Mouse (Mus musculus) spleen, postnatal 10 days (tissue): Measurements from ENCODE around the gene Kri1.
"Not testable (repeated sequence)": the region's sequence is repeated elsewhere in the genome, so short reads cannot be mapped to it uniquely, and the experiment has no call there.

ENCODE experiments used
- DNase-seq, 2 experiments: peaks; one replicate each; pipeline ENCODE4 v3.0.0; 2021 to 2022; ENCODE audit warnings: low spot score in 2 of 2

The Kri1 gene

DNA sequence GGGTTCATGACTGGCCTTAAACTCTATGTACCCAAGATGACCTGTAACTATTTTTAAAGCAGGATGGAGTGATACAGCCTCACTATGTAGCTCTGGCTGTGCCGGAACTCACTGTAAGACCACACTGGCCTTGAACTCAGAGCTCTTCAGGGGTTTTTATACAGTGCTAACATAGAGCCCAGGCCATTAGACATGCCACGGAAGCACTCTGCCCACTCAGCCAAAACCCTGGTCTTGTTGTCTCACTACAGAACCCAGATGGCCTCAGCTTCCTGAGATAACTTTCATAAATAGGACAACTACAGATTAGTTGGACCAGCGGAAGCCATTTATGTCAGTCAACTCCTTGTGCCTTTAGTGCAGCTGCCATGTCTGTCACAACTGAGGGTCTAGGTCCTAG is 13.4 kb downstream of the Kri1 start:
- no peak for DNase-seq

DNA sequence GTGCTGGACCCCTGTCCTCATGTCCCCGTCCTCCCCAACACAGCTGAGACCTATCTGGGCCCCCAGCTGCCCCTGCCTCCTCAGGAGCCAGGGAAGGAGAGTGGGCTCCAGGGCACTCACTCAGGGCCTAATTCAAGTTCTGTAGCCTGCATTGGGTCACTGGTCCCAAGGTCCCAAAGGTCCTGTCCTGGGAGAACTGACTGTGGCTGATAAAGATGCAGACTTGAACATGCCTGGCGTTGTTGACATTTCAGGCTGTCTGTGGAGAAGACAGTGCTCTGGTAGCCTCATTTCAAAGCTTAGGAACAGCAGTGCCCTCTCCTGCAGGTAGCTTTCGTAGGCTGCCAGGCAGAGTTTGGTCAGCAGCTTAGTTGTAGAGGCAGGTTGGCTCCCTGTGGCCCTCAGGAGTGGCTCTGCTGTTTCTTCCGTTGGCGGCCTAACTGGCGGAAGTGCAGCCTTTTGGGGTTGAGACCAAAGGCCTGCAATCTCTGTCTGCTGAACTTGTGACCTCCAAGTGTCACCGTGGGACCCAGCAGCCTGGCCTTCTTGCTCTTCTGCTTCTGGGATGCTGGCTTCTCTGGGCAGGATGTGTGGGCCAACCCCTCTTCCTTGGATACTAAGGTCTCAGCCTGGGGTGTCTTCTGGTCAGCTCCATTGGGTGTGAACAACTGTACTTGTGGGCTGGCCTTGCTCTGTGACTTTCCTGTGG is 14.1 kb downstream of the Kri1 start:
- DNase-seq, result no peak

- no peak for DNase-seq
Observed at GRCm38 (mm10) chr9:21273094-21273493, 14.7 kb downstream of the Kri1 start.

GRCm38 (mm10) chr9:21272391-21272790 is 15.4 kb downstream of the Kri1 start:
- DNase-seq, result no peak

DNA sequence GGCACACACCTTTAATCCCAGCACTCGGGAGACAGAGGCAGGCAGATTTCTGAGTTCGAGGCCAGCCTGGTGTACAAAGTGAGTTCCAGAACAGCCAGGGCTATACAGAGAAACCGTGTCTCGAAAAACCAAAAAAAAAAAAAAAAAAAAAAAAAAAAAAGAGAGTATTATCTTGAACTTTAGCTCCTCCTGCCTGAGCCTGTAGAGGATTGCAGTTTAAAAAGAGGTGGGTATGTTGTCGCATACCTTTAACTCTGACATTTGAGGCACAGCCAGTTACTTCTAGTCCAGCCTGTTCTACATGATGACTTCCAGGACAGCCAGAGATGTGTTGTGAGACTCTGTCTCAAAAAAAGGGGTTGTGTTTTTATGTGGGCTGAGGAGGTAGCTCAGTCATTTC is 18.2 kb downstream of the Kri1 start:
- not testable (repeated sequence) for DNase-seq

DNA sequence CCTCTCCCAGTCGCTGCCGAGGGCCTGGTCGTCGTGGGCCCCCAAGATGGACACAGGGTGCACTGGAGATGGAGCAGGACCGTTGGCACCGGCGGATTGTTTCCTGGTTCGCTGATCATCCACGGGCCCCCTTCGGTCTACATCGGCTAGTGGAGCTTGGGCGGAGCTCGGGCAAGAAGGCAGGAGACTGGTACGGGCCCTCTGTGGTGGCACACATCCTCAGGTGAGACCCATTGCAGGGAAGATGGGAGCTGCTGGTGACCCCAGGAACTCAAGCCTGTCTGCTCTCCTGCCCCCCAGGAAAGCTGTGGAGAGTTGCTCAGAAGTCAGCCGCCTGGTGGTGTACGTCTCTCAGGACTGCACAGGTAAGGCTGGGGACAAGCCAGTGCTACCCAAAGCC is 19.5 kb downstream of the Kri1 start:
- no peak for DNase-seq

DNA sequence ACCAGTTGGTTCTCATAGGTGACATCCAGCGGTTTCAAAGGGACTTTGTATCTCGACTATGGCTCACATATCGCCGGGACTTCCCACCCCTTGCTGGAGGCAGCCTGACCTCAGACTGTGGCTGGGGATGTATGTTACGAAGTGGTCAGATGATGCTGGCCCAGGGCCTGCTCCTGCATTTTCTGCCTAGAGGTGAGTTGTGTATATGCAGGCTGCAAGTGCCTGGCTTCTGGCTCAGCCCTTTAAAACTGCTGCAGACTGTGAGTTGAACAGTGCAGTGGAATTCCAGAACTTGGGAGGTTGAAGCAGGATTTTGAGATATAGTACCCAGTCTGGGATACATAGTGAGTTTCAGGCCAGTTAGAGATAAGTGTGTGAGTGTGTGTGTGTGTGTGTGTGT is 20.9 kb downstream of the Kri1 start:
- no peak for DNase-seq

GRCm38 (mm10) chr9:21265611-21266010 is 22.2 kb downstream of the Kri1 start:
- DNase-seq, result peak in 1 of 2 experiments; percentile 43

GRCm38 (mm10) chr9:21265000-21265561 is 22.7 kb downstream of the Kri1 start, which contains the start of gene Atg4d:
Atg4d (plus strand) TSS chr9:21265293.
- peak; percentile 95 to 100 for DNase-seq

DNA sequence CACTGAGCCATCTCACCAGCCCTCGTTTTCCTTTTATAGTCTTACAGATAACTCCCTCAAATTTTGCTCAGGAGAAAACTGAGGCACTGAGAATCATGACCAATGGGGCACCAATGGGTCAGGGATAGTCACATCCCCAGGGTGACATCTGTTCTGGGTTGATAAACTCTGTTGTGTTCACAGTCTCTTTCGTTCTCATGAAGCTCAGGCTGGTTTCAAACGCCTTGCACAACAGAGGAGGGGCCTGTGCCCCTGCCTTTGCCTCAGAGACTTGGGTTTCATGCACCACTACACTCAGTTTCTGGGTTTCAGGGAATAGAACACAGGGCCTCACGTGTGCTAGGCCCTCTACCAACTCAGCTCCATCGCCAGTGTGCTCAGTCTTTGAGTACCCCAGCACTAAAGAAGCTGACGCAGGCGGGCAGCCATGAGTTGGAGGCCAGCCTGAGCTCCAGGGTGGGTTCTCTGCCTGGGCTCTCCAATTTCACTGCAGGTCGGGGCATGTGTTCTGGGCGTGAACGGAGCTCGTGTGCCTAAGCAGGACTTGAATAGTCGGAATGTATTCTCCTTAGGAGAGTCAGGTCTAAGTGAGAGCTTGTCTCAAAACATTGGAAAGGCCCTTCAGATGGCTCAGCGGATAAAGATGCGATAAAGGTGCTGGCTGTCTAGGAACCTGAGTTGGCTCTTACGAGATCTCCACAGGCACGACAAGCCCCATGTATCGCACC is 23.3 kb downstream of the Kri1 start:
- peak in 1 of 2 experiments; percentile 57 for DNase-seq

DNA sequence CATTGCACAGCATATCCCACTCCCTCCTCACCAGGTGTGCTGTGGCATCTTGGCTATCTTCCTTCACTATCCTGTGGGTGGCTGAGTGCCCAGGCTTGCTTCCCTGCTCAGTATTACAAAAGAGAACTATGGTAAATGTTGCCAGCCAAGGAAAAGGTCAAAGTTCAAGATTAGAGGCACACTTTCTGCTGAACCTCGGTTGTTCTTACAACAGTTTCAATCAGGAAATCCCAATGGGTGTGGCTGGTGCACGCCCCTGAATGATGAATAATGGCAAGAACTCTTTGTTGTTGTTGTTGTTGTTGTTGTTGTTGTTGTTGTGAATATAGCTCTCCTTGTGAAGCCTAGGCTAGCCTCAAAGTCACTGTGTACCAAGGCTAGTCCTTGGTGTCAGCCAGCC is 25.9 kb downstream of the Kri1 start:
- DNase-seq, result no peak

GRCm38 (mm10) chr9:21260491-21261040 is 27.2 kb downstream of the Kri1 start:
- no peak for DNase-seq

DNA sequence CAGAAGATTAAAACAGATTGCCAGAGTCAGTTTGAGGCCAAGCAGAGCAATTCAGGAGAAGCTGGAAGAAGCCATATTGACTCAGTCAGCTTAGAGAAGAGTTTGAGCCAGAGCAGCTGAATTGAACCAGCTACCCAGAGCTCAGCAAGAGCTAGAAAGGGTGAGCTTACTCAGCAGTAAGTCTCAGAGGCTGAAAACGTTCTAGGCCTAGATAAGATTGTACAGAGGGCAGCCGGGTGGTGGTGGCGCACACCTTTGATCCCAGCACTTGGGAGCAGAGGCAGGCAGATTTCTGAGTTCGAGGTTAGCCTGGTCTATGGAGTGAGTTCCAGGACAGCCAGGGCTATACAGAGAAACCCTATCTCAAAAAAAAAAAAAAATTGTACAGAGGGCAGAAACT is 31.4 kb downstream of the Kri1 start:
- DNase-seq, result not testable (repeated sequence)

DNA sequence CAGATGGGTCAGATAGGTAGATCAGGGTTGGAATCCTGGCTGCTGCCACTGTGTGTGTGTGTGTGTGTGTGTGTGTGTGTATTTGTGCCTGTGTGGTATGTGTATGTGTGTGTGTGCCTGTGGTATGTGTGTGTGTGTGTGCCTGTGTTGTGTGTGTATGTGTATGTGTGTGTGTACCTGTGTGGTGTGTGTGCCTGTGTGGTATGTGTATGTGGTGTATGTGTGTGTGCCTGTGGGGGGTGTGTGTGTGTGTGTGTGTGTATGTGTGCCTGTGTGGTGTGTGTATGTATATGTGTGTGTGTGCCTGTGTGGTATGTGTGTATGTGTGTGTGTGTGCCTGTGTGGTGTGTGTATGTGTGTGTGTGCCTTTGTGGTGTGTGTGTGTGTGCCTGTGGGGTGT is 33.1 kb downstream of the Kri1 start:
- DNase-seq, result no peak

- no peak for DNase-seq
Observed at GRCm38 (mm10) chr9:21251116-21251735, 36.5 kb downstream of the Kri1 start.

- no peak for DNase-seq
Observed at GRCm38 (mm10) chr9:21250509-21250908, 37.3 kb downstream of the Kri1 start.

DNA sequence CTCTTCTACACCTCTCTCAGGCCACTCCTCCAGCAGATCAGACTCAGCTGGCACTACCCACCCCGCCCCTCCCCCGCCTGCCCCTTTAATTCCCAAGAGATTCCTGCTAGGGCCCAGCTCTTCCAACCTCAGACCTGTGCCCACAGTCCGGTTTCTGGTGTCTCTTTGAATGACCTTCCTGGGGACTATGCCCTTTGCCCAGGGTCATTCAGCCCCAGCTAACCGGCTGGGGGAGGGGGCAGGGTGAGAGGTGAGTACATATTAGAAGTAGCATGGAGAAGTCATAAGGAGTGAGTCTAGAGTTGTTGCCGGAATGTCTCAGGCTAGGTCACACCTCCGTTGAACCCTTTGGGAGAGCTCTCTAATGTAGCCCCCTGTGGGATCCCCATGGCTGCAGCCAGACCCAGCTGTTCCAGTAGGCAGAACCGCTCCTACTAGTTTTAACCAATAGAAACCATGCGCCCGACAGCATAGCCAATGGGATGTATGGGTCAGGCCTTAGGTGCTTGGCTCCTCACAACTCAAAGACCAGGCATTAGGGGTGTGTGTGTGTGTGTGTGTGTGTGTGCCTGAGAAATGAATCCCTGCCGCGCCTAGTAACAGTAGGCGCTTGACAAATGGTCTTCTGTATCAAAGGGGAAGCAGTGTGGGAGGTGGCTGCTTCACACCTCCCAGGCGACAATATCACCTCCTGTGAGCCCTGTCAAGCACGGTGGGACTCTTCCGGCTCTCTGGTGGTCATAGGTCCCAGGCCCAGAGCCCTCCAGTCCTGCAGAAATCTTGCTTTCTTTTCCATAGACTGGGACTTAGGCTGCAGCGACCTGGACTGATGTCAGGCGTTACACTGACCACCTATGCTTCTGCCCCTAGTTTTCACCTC is 37.9 kb downstream of the Kri1 start:
- DNase-seq, result no peak

DNA sequence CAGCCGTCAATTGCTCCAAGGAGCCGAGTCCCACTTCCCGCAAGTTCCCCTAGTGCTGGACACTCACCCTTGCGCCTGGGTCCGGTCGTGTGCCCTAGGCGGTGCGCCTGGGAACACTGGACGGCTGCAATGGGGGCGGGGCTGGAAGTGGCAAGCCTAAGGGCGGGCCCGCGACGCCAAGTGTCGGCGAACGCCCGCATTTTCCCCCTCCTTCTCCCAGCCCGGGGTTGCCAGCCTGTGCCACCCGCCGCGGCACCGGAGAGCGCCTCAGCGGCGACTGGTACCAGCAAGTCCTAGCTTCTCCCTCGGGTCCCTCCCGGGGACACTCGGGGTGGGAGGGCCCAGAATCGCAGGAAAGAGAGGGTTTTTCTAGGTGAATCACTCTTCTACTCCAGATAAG is 39.4 kb downstream of the Kri1 start, which contains the start of gene S1pr5:
S1pr5 (minus strand) TSS at position 118 of the 400 bp plus-strand sequence.
- DNase-seq, result peak in 1 of 2 experiments; percentile 47

- DNase-seq, result no peak
Observed at GRCm38 (mm10) chr9:21246342-21246741, 41.4 kb downstream of the Kri1 start.

DNA sequence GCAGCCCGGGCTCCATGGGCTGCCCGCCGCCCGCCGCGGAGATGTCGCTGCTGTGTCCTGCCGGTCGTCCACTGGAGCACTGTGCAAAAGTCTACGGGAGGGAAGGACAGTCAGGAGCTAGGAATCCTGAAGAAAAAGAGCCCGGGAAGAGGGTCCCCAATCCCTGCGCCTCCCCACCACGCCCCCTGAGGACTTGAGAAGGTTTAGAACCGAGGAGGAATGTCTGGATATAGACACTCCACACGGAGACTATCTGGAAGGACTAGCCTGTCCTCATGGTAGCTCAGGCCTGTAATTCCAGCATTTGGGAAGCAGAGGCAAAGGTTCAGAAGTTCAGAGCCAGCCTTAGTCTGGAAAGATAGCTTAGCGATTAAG is 42.7 kb downstream of the Kri1 start:
- no peak for DNase-seq
